Mouse (Mus musculus) stomach, postnatal 0 days (tissue): Measurements from ENCODE around the gene Lrfn3. TPM values are rescaled to one million over a fixed set of nuclear protein-coding genes. Genes with fewer than 3 reads are reported as not detected.

Experiments used
- ATAC-seq: fragments of 200-750 bp; cut with Nextera tagmentation; 2 replicates; pipeline ENCODE4 v1.8.0; 2017; ENCODE audit not compliant: low FRiP score, low TSS enrichment
- DNase-seq: peaks from one replicate; pipeline ENCODE4 v3.0.0-alpha.2; 2016; ENCODE audit warnings: low spot score
- H3K27ac ChIP-seq: fragments of 300-500 bp; sonication (generic); replicated peaks from 2 replicates; pipeline ENCODE4 v1.5.1; 2014; ENCODE audit warnings: mild to moderate bottlenecking, control low read depth
- H3K27me3 ChIP-seq: fragments of 300-500 bp; sonication (generic); 2 replicates; pipeline ENCODE4 v1.6.1; 2014; ENCODE audit warnings: low read length; ENCODE audit not compliant: control insufficient read depth, insufficient read depth
- H3K36me3 ChIP-seq: fragments of 300-500 bp; sonication (generic); 2 replicates; pipeline ENCODE4 v1.6.1; 2014; ENCODE audit warnings: low read length, mixed read lengths; ENCODE audit not compliant: control insufficient read depth, insufficient read depth
- H3K4me1 ChIP-seq: fragments of 300-500 bp; sonication (generic); replicated peaks from 2 replicates; pipeline ENCODE4 v1.6.1; 2014; ENCODE audit warnings: antibody characterized with exemption; ENCODE audit not compliant: control insufficient read depth, insufficient read depth
- H3K4me2 ChIP-seq: fragments of 300-500 bp; sonication (generic); replicated peaks from 2 replicates; pipeline ENCODE4 v1.6.1; 2014; ENCODE audit warnings: low read depth, mild to moderate bottlenecking, control low read depth, moderate library complexity
- H3K4me3 ChIP-seq: fragments of 300-500 bp; sonication (generic); 2 replicates; pipeline ENCODE4 v1.5.1; 2014; ENCODE audit warnings: low read depth, low read length, control low read depth
- H3K9ac ChIP-seq: fragments of 300-500 bp; sonication (generic); 2 replicates; pipeline ENCODE4 v1.6.1; 2014; ENCODE audit warnings: mild to moderate bottlenecking, low read length, control low read depth, mixed read lengths
- H3K9me3 ChIP-seq: fragments of 300-500 bp; sonication (generic); 2 replicates; pipeline ENCODE4 v1.6.1; 2016; ENCODE audit warnings: low read length; ENCODE audit not compliant: control insufficient read depth
- CTCF ChIP-seq: IDR thresholded peaks from 2 replicates; pipeline ENCODE4 v1.5.1; 2016; ENCODE audit warnings: antibody characterized with exemption, low read depth, mild to moderate bottlenecking, moderate library complexity
- EP300 ChIP-seq: optimal IDR thresholded peaks from 2 replicates; pipeline ENCODE3; 2016; ENCODE audit warnings: antibody characterized with exemption
- WGBS: fragments of 180-500 bp; shearing (Covaris S2); extraction: QIAGEN DNeasy Blood & Tissue Kit; methylation state at CpG from one replicate; pipeline ENCODE4 v1.1.7; 2014; 5-methylcytosine and 5-hydroxymethylcytosine counted together
- polyA plus RNA-seq: library from polyadenylated mRNA; unstranded; fragments of >200 nt; fragmentation: Nextera tagmentation; extraction: Ambion mirVana; gene quantifications from 2 replicates; pipeline ENCODE4 v1.2.1, GENCODE M21; 2015

The Lrfn3 gene
- polyA plus RNA-seq, 1 experiment from 2014 or later = 3.3 TPM

DNA sequence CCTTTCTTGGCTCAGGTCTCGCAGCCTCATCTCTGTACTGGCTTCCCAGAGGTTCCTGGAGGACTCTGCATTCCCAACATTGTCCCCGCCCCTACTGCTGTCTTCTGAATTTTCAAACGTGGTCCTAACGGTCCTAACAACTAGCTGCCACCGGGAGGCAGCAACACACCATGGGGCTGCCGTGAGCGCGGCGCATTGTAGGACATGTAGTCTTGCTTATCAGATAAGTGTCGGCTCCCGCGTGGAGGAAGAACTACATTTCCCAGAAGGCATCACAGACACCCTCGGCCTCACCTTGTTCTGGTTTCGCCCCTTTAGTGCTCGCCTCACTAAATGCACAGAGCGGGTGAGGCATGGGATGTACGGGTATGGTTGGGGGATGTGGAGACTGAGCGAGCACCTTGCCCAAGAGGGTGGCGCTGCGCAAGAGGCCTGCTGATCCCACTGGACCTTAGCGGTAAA is 11.0 kb upstream of the Lrfn3 start:
- under 1% methylated on average over 21 of the region's 21 CpGs for WGBS
- H3K4me3 ChIP-seq = peak overlapping the region; percentile 48
- ATAC-seq = peak; percentile 98
- peak; percentile 99 for TF ChIP-seq CTCF
- no peak for TF ChIP-seq EP300
- DNase-seq = peak; percentile 90
- H3K9ac ChIP-seq = peak overlapping the region; percentile 28; the same call in 1 of the 2 replicates
- no peak overlapping the region for H3K27ac ChIP-seq
- H3K36me3 ChIP-seq = no peaks in the 10 kb centered on the region
- no peaks in the 10 kb centered on the region for H3K4me1 ChIP-seq
- H3K27me3 ChIP-seq = no peaks in the 10 kb centered on the region
- no peaks in the 10 kb centered on the region for H3K9me3 ChIP-seq
- peak overlapping the region; percentile 67 for H3K4me2 ChIP-seq

DNA sequence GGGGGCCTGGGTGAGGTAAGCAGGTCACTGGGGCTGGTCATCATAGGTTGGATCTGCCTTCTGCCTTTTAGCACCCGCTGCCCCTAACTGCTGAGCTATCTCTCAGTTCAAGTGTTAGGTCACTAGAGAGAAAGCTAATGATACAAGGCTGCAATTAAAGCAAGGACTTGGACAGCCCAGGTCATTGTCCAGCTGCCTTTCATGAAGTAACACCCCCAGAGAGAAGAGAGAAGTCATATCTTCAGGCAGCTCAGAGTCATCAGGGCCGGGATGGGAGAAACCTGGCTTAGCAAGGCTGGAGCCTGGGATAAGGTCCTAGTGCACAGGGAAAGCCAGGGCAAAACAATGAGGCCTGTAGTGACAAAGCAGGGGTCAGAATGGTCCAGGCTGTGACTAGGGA is 4.9 kb upstream of the Lrfn3 start:
- WGBS = 66% methylated on average over 2 of the region's 2 CpGs
- ATAC-seq (no peak), DNase-seq (no peak)
- H3K9me3 ChIP-seq = no peaks in the 10 kb centered on the region
- no peaks in the 10 kb centered on the region for H3K27me3 ChIP-seq
- H3K27ac ChIP-seq = no peak overlapping the region
- H3K4me1 ChIP-seq = no peaks in the 10 kb centered on the region
- TF ChIP-seq CTCF (no peak), EP300 (no peak)
- no peaks in the 10 kb centered on the region for H3K36me3 ChIP-seq
- H3K4me3 ChIP-seq = no peak overlapping the region
- H3K9ac ChIP-seq = no peak overlapping the region
- no peak overlapping the region for H3K4me2 ChIP-seq

DNA sequence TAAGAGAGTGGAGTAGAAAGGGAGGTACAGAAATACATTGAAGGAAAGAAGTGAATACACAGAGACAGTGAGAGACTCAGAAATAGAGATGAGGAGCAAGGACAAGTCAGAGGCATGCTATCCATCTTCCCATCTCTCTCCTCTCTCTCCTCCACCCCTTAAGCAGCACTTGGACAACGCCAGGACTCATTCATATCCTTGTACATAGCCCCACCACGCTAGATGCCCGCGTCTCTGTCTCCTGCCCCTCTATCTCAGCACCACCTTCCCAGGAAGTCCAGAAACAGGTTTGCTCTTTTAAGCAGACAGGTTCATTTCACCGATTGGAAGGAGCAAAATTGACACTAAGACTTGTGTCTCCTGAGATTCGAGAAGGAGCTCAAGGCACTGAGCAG is 769 bp upstream of the Lrfn3 start:
- peak overlapping the region; percentile 73 for H3K4me3 ChIP-seq
- peak overlapping the region; percentile 83; the same call in 1 of the 2 replicates for H3K9ac ChIP-seq
- H3K4me1 ChIP-seq = no peaks in the 10 kb centered on the region; the same call in none of the 2 replicates
- H3K27ac ChIP-seq = no peak overlapping the region
- H3K36me3 ChIP-seq = no peaks in the 10 kb centered on the region
- H3K27me3 ChIP-seq = no peaks in the 10 kb centered on the region
- ATAC-seq = no peak
- peak overlapping the region; percentile 84 for H3K4me2 ChIP-seq
- TF ChIP-seq EP300 (no peak), CTCF (no peak)
- H3K9me3 ChIP-seq = no peaks in the 10 kb centered on the region
- WGBS = 47% methylated on average over 6 of the region's 6 CpGs
- no peak for DNase-seq

DNA sequence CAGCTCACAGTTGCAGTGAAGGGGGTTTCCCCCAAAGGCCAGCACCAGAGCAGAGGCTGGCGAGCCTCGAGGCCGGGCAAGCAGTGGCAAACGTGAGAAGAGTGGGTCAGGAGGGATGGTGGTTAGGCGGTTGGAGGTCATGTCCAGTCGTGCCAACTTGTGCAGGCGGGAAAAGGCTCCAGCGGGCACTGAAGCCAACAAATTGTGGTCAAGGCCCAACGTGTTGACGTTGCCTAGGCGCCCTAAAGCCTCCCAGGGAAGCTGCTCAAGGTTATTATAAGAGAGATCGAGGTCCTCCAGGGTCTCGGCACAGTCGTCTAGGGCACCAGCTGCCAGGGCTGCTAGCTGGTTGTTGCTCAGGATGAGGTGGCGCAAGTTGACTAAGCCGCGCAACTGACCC is 2.5 kb downstream of the Lrfn3 start:
- Histone ChIP-seq H3K9ac (0 out of 2 replicates have a peak overlapping the region, but pooled peaks have one; percentile 27), H3K27me3 (no peaks in the 10 kb centered on the region), H3K36me3 (no peaks in the 10 kb centered on the region), H3K4me1 (no peaks in the 10 kb centered on the region; the same call in none of the 2 replicates), H3K4me2 (peak overlapping the region; percentile 41; the same call in 1 of the 2 replicates), H3K4me3 (no peak overlapping the region), H3K27ac (peak overlapping the region; percentile 88), H3K9me3 (no peaks in the 10 kb centered on the region)
- no peak for DNase-seq
- TF ChIP-seq EP300 = no peak
- TF ChIP-seq CTCF = no peak
- ATAC-seq = 0 out of 2 replicates have a peak, but pooled peaks have one; percentile 4
- 86% methylated on average over 17 of the region's 17 CpGs for WGBS

DNA sequence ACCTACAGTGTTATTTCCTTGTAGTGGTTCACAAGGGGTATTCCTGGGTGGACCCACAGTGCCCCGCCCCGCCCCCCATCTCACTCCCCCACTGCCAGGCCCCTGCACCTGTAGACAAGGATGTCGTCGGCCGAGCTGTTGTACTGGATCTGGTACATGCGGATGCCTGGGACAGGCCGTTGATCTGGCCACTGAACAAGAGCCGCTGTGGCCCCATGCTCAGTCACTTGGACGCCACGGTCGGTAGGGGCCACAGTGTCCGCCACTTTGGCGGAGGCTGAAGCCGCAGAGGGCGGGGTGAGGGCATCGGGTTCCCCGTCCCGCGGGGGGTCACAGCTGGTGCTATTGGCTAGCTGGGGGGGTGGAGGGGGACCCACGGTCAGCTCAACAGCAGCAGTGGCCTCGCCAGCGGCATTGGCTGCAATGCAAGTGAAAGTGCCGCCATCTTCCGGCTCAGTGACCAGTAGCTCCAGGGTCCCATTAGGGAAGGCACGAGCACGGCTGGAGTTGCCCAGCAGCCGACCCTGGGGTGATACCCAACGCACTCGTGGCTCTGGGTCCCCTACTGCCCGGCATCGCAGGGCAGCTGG is 3.2 kb downstream of the Lrfn3 start:
- H3K36me3 ChIP-seq = no peaks in the 10 kb centered on the region
- 0 out of 2 replicates have a peak overlapping the region, but pooled peaks have one; percentile 27 for H3K9ac ChIP-seq
- peak overlapping the region; percentile 41 for H3K4me2 ChIP-seq
- ATAC-seq (peak; percentile 36; the same call in 1 of the 2 replicates), DNase-seq (peak; percentile 58)
- TF ChIP-seq EP300 (no peak), CTCF (no peak)
- WGBS = 61% methylated on average over 31 of the region's 31 CpGs
- H3K9me3 ChIP-seq = no peaks in the 10 kb centered on the region
- H3K27me3 ChIP-seq = no peaks in the 10 kb centered on the region
- H3K4me1 ChIP-seq = no peaks in the 10 kb centered on the region; the same call in none of the 2 replicates
- peak overlapping the region; percentile 18 for H3K4me3 ChIP-seq
- H3K27ac ChIP-seq = peak overlapping the region; percentile 88
